ENCODE assay signal across 15 mouse cellular contexts in genomic region chr3:51928188-51928587, GRCm38 (mm10).
DNase-seq lines count a peak whose midpoint lies in the region; ATAC-seq and TF ChIP-seq lines count a peak whose summit lies in the region.
"Had no signal": no experiment of that assay in that cellular context is flagged by ENCODE, and none has a peak within 500 bp of the region (broad histone marks: within the 10 kb centered on the region; RNA-seq: fewer than 3 reads in every experiment).

No protein-coding gene starts in this region.

- no peaks in the 10 kb centered on the region for H3K27me3 ChIP-seq in embryonic facial prominence, embryonic 11.5 days (ENCODE audit: control insufficient read depth, insufficient read depth, low read length)
- no peaks in the 10 kb centered on the region for H3K27me3 ChIP-seq in neural tube, embryonic 13.5 days

- DNase-seq in gastrocnemius, adult 2 months: no peak
- DNase-seq in gastrocnemius, postnatal 4 days (ENCODE audit: low spot score in 2 of 2): no peak
- DNase-seq in layer of hippocampus, adult 2 months (ENCODE audit: low spot score in 2 of 2): no peak
- DNase-seq in layer of hippocampus, postnatal 36 days: no peak
- peak; percentile 46 for DNase-seq in embryonic facial prominence, embryonic 11.5 days (ENCODE audit: low spot score)
- no peak for DNase-seq in left cerebral cortex, postnatal 25 days (ENCODE audit: low spot score in 2 of 2)
- DNase-seq in spleen, postnatal 14 days (ENCODE audit: low spot score in 2 of 2): no peak
- DNase-seq: B cell, adult 2 months; cerebellum, postnatal 25 days; kidney, adult 9 months; liver, postnatal 0 days; right cerebral cortex, adult 18-20 months; spleen, adult 18-20 months; thymus, postnatal 4 days had no signal

- no peak for TF ChIP-seq CTCF in gastrocnemius, adult 2 months (IDR thresholded peaks at IDR 0.05)
- no peak for TF ChIP-seq CTCF in layer of hippocampus, adult 2 months (conservative IDR thresholded peaks at IDR 0.05)

- WGBS in embryonic facial prominence, embryonic 11.5 days: 60% methylated on average over 14 of the region's 14 CpGs
- 41% methylated on average over 14 of the region's 14 CpGs for WGBS in neural tube, embryonic 13.5 days

- no peak overlapping the region for H3K4me2 ChIP-seq in embryonic facial prominence, embryonic 11.5 days (ENCODE audit: low read depth, low read length)
- peak overlapping the region; percentile 45 for H3K4me2 ChIP-seq in neural tube, embryonic 13.5 days

- intact Hi-C loops in gastrocnemius, adult 2 months (cut with DNase I): no loop called here
- intact Hi-C loops in left cerebral cortex, postnatal 25 days (cut with DNase I): no loop called here

- no peak overlapping the region for H3K9ac ChIP-seq in embryonic facial prominence, embryonic 11.5 days (replicated peaks; ENCODE audit: low read length)
- H3K9ac ChIP-seq in neural tube, embryonic 13.5 days: no peak overlapping the region
- H3K9ac ChIP-seq: liver, postnatal 0 days had no signal

- H3K36me3 ChIP-seq in embryonic facial prominence, embryonic 11.5 days (replicated peaks; ENCODE audit: control insufficient read depth, insufficient read depth, low read depth, low read length): no peaks in the 10 kb centered on the region
- H3K36me3 ChIP-seq in neural tube, embryonic 13.5 days: no peaks in the 10 kb centered on the region

- H3K4me3 ChIP-seq in gastrocnemius, adult 2 months: peak overlapping the region; percentile 16
- H3K4me3 ChIP-seq in layer of hippocampus, adult 2 months: peak overlapping the region; percentile 38
- H3K4me3 ChIP-seq in embryonic facial prominence, embryonic 11.5 days (ENCODE audit: low read depth, low read length): no peak overlapping the region
- H3K4me3 ChIP-seq in neural tube, embryonic 13.5 days: peak overlapping the region; percentile 9; the same call in 1 of the 2 replicates

- H3K27ac ChIP-seq in gastrocnemius, adult 2 months: no peak overlapping the region
- peak overlapping the region; percentile 68 for H3K27ac ChIP-seq in layer of hippocampus, adult 2 months
- H3K27ac ChIP-seq in embryonic facial prominence, embryonic 11.5 days (replicated peaks; ENCODE audit: low read depth, low read length): no peak overlapping the region
- H3K27ac ChIP-seq in neural tube, embryonic 13.5 days (replicated peaks): peak overlapping the region; percentile 46

- H3K9me3 ChIP-seq in embryonic facial prominence, embryonic 11.5 days (replicated peaks; ENCODE audit: control insufficient read depth, low read length): no peaks in the 10 kb centered on the region
- H3K9me3 ChIP-seq in neural tube, embryonic 13.5 days: no peaks in the 10 kb centered on the region

- H3K4me1 ChIP-seq in embryonic facial prominence, embryonic 11.5 days (ENCODE audit: control insufficient read depth, insufficient read depth, low read length): no peaks in the 10 kb centered on the region
- H3K4me1 ChIP-seq in neural tube, embryonic 13.5 days (replicated peaks): peaks cover 49% of the 10 kb centered on the region

- no peak for ATAC-seq in embryonic facial prominence, embryonic 11.5 days (replicated peaks; ENCODE audit: insufficient number of reproducible peaks, low FRiP score, low TSS enrichment, low read depth)
- no peak for ATAC-seq in neural tube, embryonic 13.5 days (ENCODE audit: low read depth)
- ATAC-seq: liver, postnatal 0 days had no signal

Comparison
In these comparisons a context has a peak if more than half of its experiments do, and no peak if none do; other contexts are left out.
1. H3K27ac ChIP-seq: peak in layer of hippocampus, adult 2 months (single experiment) and neural tube, embryonic 13.5 days (single experiment); none in gastrocnemius, adult 2 months (single experiment) and embryonic facial prominence, embryonic 11.5 days (single experiment).